Mouse (Mus musculus) embryonic facial prominence, embryonic 13.5 days (tissue): ENCODE data around the gene Olfr743. TPM values are rescaled to one million over a fixed set of nuclear protein-coding genes. Genes with fewer than 3 reads are reported as not detected.
"Not testable (repeated sequence)": the region's sequence is repeated elsewhere in the genome, so short reads cannot be mapped to it uniquely, and the experiment has no call there.

ENCODE experiments used
- ATAC-seq: fragments of 200-750 bp; cut with Nextera tagmentation; 2 replicates; pipeline ENCODE4 v1.8.0; 2017; ENCODE audit warnings: low read depth; ENCODE audit not compliant: insufficient number of reproducible peaks, insufficient read depth, low FRiP score, low TSS enrichment
- H3K27ac ChIP-seq: fragments of 300-500 bp; sonication (generic); 2 replicates; pipeline ENCODE4 v1.5.1; 2015; ENCODE audit warnings: moderate library complexity, mild to moderate bottlenecking, inconsistent platforms
- H3K27me3 ChIP-seq: fragments of 300-500 bp; sonication (generic); 2 replicates; pipeline ENCODE4 v1.6.1; 2015; ENCODE audit warnings: mild to moderate bottlenecking, inconsistent platforms
- H3K36me3 ChIP-seq: fragments of 300-500 bp; sonication (generic); 2 replicates; pipeline ENCODE4 v1.6.1; 2015; ENCODE audit warnings: mild to moderate bottlenecking, inconsistent platforms
- H3K4me1 ChIP-seq: fragments of 300-500 bp; sonication (generic); 2 replicates; pipeline ENCODE4 v1.6.1; 2015; ENCODE audit warnings: inconsistent platforms
- H3K4me2 ChIP-seq: fragments of 300-500 bp; sonication (generic); 2 replicates; pipeline ENCODE4 v1.6.1; 2015; ENCODE audit warnings: moderate library complexity, mild to moderate bottlenecking, inconsistent platforms
- H3K4me3 ChIP-seq: fragments of 300-500 bp; sonication (generic); 2 replicates; pipeline ENCODE4 v1.5.1; 2015; ENCODE audit warnings: mild to moderate bottlenecking, inconsistent platforms
- H3K9ac ChIP-seq: fragments of 300-500 bp; sonication (generic); 2 replicates; pipeline ENCODE4 v1.6.1; 2015; ENCODE audit warnings: mild to moderate bottlenecking, inconsistent platforms
- H3K9me3 ChIP-seq: fragments of 300-500 bp; sonication (generic); 2 replicates; pipeline ENCODE4 v1.6.1; 2016; ENCODE audit warnings: inconsistent platforms
- WGBS: fragments of 180-500 bp; shearing (Covaris S2); methylation state at CpG from one replicate; pipeline ENCODE4 v1.1.7; 2015; ENCODE audit warnings: mixed read lengths; 5-methylcytosine and 5-hydroxymethylcytosine counted together
- polyA plus RNA-seq: library from polyadenylated mRNA; unstranded; fragments of >200 nt; fragmentation: Nextera tagmentation; extraction: Ambion mirVana; gene quantifications from 2 replicates; pipeline ENCODE4 v1.2.1, GENCODE M21; 2015

Gene Olfr743
- not detected in 2 replicates for polyA plus RNA-seq

DNA sequence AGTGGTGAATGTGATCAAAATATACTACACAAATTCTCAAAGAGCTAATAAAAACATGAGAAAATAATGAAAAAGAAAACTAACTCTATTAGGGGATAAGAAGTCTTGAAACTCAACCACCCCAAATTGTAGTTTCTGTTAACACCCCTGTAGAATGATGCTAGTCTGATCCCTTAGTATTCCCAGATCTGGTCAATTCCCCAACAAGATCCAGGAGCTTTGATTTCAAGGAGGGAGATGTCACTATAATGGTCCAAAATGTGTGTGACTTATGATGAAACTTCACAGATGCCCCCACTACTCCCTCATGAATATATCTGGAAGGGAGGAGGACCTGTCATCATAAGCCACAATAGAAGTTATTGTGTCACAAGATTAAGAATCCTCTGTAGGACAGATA is at the start of gene Olfr743:
TSS of gene Olfr743 (plus strand) at position 301 of the 400 bp plus-strand sequence.
- no peaks in the 10 kb centered on the region for H3K27me3 ChIP-seq
- H3K4me2 ChIP-seq: no peak within 1 kb of the TSS
- no peak for ATAC-seq
- H3K9ac ChIP-seq: no peak within 1 kb of the TSS
- no peak within 1 kb of the TSS for H3K4me3 ChIP-seq
- no peaks in the 10 kb centered on the region for H3K36me3 ChIP-seq
- no peaks in the 10 kb centered on the region for H3K9me3 ChIP-seq
- no peaks in the 10 kb centered on the region for H3K4me1 ChIP-seq
- no peak within 1 kb of the TSS for H3K27ac ChIP-seq

- no peaks in the 10 kb centered on the region for H3K36me3 ChIP-seq
- 70% methylated on average over 2 of the region's 2 CpGs for WGBS
- H3K27ac ChIP-seq: no peak within 1 kb of the TSS
- H3K9me3 ChIP-seq: no peaks in the 10 kb centered on the region
- H3K4me3 ChIP-seq: no peak within 1 kb of the TSS
- no peaks in the 10 kb centered on the region for H3K4me1 ChIP-seq
- ATAC-seq: no peak
- H3K9ac ChIP-seq: no peak within 1 kb of the TSS
- H3K4me2 ChIP-seq: no peak within 1 kb of the TSS
- no peaks in the 10 kb centered on the region for H3K27me3 ChIP-seq
These were observed 49.2 kb upstream of the Olfr743 start, which contains the start of gene Olfr741 for GRCm38 (mm10) chr14:50472438-50472837. Olfr741 (plus strand) TSS chr14:50472738.

DNA sequence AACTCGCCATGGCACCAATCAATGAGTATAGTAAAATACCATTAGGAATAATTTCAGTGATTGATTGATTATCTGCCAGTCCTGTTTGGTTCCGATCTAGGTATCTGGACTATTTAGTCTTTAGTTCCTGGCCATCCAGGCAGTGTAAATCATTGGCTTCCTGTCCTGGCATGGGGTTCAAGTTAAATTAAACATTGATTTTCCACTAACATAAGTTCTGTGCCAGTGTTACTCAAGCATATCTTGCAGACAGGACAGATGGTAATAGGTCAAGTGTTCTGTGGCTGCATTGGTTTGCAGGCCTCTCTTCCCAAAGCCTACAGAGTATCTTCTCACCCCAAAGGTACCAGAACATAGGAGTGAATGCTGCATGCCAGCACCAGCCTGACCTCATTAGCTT is 43.2 kb upstream of the Olfr743 start:
- no peak overlapping the region for H3K9ac ChIP-seq
- no peak overlapping the region for H3K4me2 ChIP-seq
- H3K27ac ChIP-seq: no peak overlapping the region
- H3K9me3 ChIP-seq: no peaks in the 10 kb centered on the region
- no peaks in the 10 kb centered on the region for H3K27me3 ChIP-seq
- H3K4me1 ChIP-seq: no peaks in the 10 kb centered on the region
- H3K36me3 ChIP-seq: no peaks in the 10 kb centered on the region
- WGBS: 81% methylated on average over 2 of the region's 2 CpGs
- no peak for ATAC-seq
- H3K4me3 ChIP-seq: no peak overlapping the region

DNA sequence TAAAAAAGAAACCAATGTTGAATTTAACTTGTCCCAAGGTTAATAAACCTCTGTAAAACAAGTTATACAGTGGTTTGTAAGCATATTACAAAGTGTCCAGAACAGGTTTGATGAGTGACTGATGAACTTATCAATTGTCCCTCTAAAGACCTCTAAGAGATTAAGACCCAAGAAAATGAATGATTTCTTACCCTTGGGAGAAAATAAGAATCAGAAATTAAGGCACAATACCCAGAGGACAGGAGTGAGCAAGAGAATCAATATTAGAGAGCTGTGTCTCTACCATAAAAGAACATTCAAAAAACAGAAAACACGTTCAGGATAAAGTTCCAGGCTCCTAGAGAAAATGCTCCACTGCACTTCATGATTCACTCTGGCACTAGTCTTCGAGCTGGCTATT is 18.3 kb upstream of the Olfr743 start, which contains the start of gene Olfr742:
TSS of gene Olfr742 (plus strand) at position 301 of the 400 bp plus-strand sequence.
- no peak for ATAC-seq
- Histone ChIP-seq H3K4me1 (no peaks in the 10 kb centered on the region), H3K4me2 (no peak within 1 kb of the TSS), H3K9me3 (no peaks in the 10 kb centered on the region), H3K9ac (no peak within 1 kb of the TSS), H3K4me3 (no peak within 1 kb of the TSS), H3K27ac (no peak within 1 kb of the TSS), H3K27me3 (no peaks in the 10 kb centered on the region), H3K36me3 (no peaks in the 10 kb centered on the region)
- WGBS: 60% methylated on average over 2 of the region's 2 CpGs

GRCm38 (mm10) chr14:50552734-50553133 is 31.1 kb downstream of the Olfr743 start:
- Histone ChIP-seq H3K4me1 (no peaks in the 10 kb centered on the region), H3K9ac (no peak overlapping the region), H3K36me3 (no peaks in the 10 kb centered on the region), H3K4me2 (no peak overlapping the region), H3K9me3 (no peaks in the 10 kb centered on the region), H3K27ac (no peak overlapping the region), H3K27me3 (no peaks in the 10 kb centered on the region), H3K4me3 (no peak overlapping the region)
- ATAC-seq: no peak
- 86% methylated on average over 2 of the region's 2 CpGs for WGBS

DNA sequence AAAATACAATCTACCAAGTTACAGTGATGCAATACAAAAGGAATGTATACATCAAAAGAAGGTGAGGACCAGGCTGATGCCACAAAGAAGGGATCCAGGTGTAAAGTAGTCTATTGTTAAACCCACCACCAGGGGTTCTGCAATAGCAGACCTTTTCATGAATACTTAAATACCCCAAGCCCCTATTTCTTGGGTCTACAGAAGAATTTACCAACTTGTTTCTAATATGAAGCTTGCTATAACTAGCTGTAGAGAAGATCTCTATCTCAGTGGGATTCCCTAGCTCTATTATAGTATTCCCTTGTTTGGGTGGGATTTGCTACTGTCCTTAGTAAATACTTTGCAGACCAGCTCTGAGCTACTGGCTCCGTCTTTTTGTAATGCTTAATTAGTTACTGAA is 51.4 kb downstream of the Olfr743 start:
- H3K27me3 ChIP-seq, H3K9me3 ChIP-seq, H3K36me3 ChIP-seq, H3K4me2 ChIP-seq, H3K9ac ChIP-seq, H3K27ac ChIP-seq, H3K4me3 ChIP-seq, H3K4me1 ChIP-seq, ATAC-seq: not testable (repeated sequence)
- WGBS: 62% methylated on average over 1 of the region's 1 CpGs

Other genes starting within 250 kb of the Olfr743 start
- gene Olfr732, start 237.6 kb upstream of the Olfr743 start, polyA plus RNA-seq: not detected in 2 replicates
- 0.10 TPM in 1 of 2 replicates, not detected in the other for gene Olfr733, start 220.3 kb upstream of the Olfr743 start, polyA plus RNA-seq
- gene Olfr734, start 195.1 kb upstream of the Olfr743 start, polyA plus RNA-seq: not detected in 2 replicates
- not detected in 2 replicates for gene Olfr735, start 173.0 kb upstream of the Olfr743 start, polyA plus RNA-seq
- 0.07 TPM in 1 of 2 replicates, not detected in the other for gene Tlr11, start 163.9 kb upstream of the Olfr743 start, polyA plus RNA-seq
- 0.22 TPM in 1 of 2 replicates, not detected in the other for gene Olfr736, start 140.7 kb upstream of the Olfr743 start, polyA plus RNA-seq
- not detected in 2 replicates for gene Olfr738, start 114.3 kb upstream of the Olfr743 start, polyA plus RNA-seq
- not detected in 2 replicates for gene Olfr739, start 103.2 kb upstream of the Olfr743 start, polyA plus RNA-seq
- not detected in 2 replicates for gene Olfr740, start 76.3 kb upstream of the Olfr743 start, polyA plus RNA-seq
- gene Olfr741, start 49.1 kb upstream of the Olfr743 start, polyA plus RNA-seq: not detected in 2 replicates
- gene Olfr742, start 18.2 kb upstream of the Olfr743 start, polyA plus RNA-seq: not detected in 2 replicates
- not detected in 2 replicates for gene Olfr744, start 93.0 kb downstream of the Olfr743 start, polyA plus RNA-seq
- 0.32 and 0.63 TPM in 2 replicates for gene Olfr745, start 117.5 kb downstream of the Olfr743 start, polyA plus RNA-seq
- not detected in 2 replicates for gene Olfr746, start 125.2 kb downstream of the Olfr743 start, polyA plus RNA-seq
- not detected in 2 replicates for gene Olfr747, start 171.4 kb downstream of the Olfr743 start, polyA plus RNA-seq
- gene Olfr748, start 185.5 kb downstream of the Olfr743 start, polyA plus RNA-seq: not detected in 2 replicates
- not detected in 2 replicates for gene Olfr749, start 223.3 kb downstream of the Olfr743 start, polyA plus RNA-seq